In the genomic region with DNA sequence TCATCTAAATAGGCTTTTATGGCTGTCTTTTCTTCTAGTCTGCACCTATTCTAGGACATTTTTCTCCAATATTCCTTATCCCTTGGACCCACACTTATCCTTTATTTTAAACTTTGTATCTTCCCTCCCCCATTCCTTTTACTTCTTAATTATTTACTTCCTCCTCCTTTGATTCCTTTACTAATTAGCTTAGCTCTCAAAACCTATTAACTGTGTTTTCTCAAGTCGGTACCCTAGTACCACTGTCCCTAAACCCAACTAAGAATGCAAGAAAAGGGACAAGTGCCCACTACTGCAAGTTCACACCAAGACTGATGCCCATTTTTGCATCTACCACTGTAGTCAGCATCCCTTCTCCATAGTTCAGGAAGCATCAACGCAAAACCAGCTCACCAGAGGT, we compare ENCODE assay signal across 39 mouse cellular contexts. TPM values are rescaled to one million over a fixed set of nuclear protein-coding genes. Genes with fewer than 3 reads are reported as not detected.
"Had no signal": no experiment of that assay in that cellular context is flagged by ENCODE, and none has a peak within 500 bp of the region (broad histone marks: within the 10 kb centered on the region; RNA-seq: fewer than 3 reads in every experiment).

No protein-coding gene starts in this region.

- DNase-seq: left cerebral cortex, postnatal 4 days; liver; liver, embryonic 13.5 days; liver, postnatal 0 days; lung, adult 18-20 months; lung, adult 2 months; lung, embryonic 14.5 days; lung, postnatal 10 days; lung, postnatal 14 days; lung, postnatal 36 days; lung, postnatal 4 days; midbrain, embryonic 14.5 days had no signal

- H3K27me3 ChIP-seq: limb, embryonic 12.5 days; limb, embryonic 13.5 days; limb, embryonic 15.5 days; liver, embryonic 12.5 days; liver, embryonic 13.5 days; liver, embryonic 15.5 days; lung, embryonic 15.5 days; midbrain, embryonic 12.5 days; midbrain, embryonic 13.5 days; midbrain, embryonic 15.5 days; neural tube, embryonic 12.5 days had no signal

- H3K4me3 ChIP-seq: limb, embryonic 10.5 days; limb, embryonic 12.5 days; limb, embryonic 13.5 days; limb, embryonic 15.5 days; liver, embryonic 12.5 days; liver, embryonic 13.5 days; liver, embryonic 15.5 days; lung, embryonic 15.5 days; megakaryocyte, embryonic 14.5 days; midbrain, embryonic 10.5 days; midbrain, embryonic 12.5 days; midbrain, embryonic 13.5 days; midbrain, embryonic 15.5 days; myocyte; neural tube, embryonic 12.5 days had no signal

- H3K4me1 ChIP-seq: limb, embryonic 10.5 days; limb, embryonic 12.5 days; limb, embryonic 13.5 days; limb, embryonic 15.5 days; liver, embryonic 12.5 days; liver, embryonic 13.5 days; liver, embryonic 15.5 days; lung, embryonic 15.5 days; midbrain, embryonic 15.5 days; neural tube, embryonic 12.5 days had no signal

- H3K9me3 ChIP-seq: limb, embryonic 10.5 days; limb, embryonic 12.5 days; limb, embryonic 13.5 days; limb, embryonic 15.5 days; liver, embryonic 12.5 days; liver, embryonic 13.5 days; liver, embryonic 15.5 days; lung, embryonic 15.5 days; megakaryocyte, embryonic 14.5 days; midbrain, embryonic 10.5 days; midbrain, embryonic 12.5 days; midbrain, embryonic 13.5 days; midbrain, embryonic 15.5 days; neural tube, embryonic 12.5 days had no signal

- H3K9ac ChIP-seq: limb, embryonic 12.5 days; limb, embryonic 13.5 days; limb, embryonic 15.5 days; liver, embryonic 12.5 days; liver, embryonic 13.5 days; liver, embryonic 14.5 days; liver, embryonic 15.5 days; liver, postnatal 0 days; lung, embryonic 14.5 days; lung, embryonic 15.5 days; midbrain, embryonic 12.5 days; midbrain, embryonic 13.5 days; midbrain, embryonic 15.5 days; neural tube, embryonic 12.5 days had no signal

- H3K27ac ChIP-seq: limb, embryonic 10.5 days; limb, embryonic 12.5 days; limb, embryonic 13.5 days; limb, embryonic 15.5 days; liver, embryonic 12.5 days; liver, embryonic 13.5 days; liver, embryonic 14.5 days; liver, embryonic 15.5 days; lung, embryonic 15.5 days; macrophage; midbrain, embryonic 12.5 days; midbrain, embryonic 13.5 days; midbrain, embryonic 15.5 days; neural tube, embryonic 12.5 days had no signal

- H3K36me3 ChIP-seq: limb, embryonic 10.5 days; limb, embryonic 12.5 days; limb, embryonic 13.5 days; limb, embryonic 15.5 days; liver, embryonic 12.5 days; liver, embryonic 13.5 days; liver, embryonic 15.5 days; lung, embryonic 15.5 days; midbrain, embryonic 10.5 days; midbrain, embryonic 12.5 days; midbrain, embryonic 13.5 days; midbrain, embryonic 15.5 days; neural tube, embryonic 12.5 days had no signal

- ATAC-seq: liver, embryonic 12.5 days; liver, postnatal 0 days; lung, postnatal 0 days; midbrain, embryonic 13.5 days; midbrain, embryonic 15.5 days; midbrain, embryonic 16.5 days had no signal

- H3K4me2 ChIP-seq: limb, embryonic 12.5 days; limb, embryonic 13.5 days; limb, embryonic 15.5 days; liver, embryonic 11.5 days; liver, embryonic 12.5 days; liver, embryonic 13.5 days; liver, embryonic 15.5 days; lung, embryonic 14.5 days; lung, embryonic 15.5 days; midbrain, embryonic 11.5 days; midbrain, embryonic 12.5 days; midbrain, embryonic 13.5 days; midbrain, embryonic 15.5 days; neural tube, embryonic 12.5 days had no signal

RNA-seq across cellular contexts. Expression of a gene that starts 9.7 kb away (rescaled TPM):
- polyA plus RNA-seq: limb, embryonic 12.5 days; limb, embryonic 13.5 days; limb, embryonic 14.5 days; liver, embryonic 11.5 days; liver, embryonic 12.5 days; liver, embryonic 13.5 days; liver, embryonic 14.5 days; liver, embryonic 15.5 days; liver, embryonic 16.5 days; lung, embryonic 14.5 days; lung, embryonic 15.5 days; midbrain, embryonic 10.5 days; midbrain, embryonic 13.5 days; midbrain, embryonic 14.5 days; myocyte; neural tube, embryonic 11.5 days; neural tube, embryonic 12.5 days had no signal

RNA-seq across cellular contexts. Expression of a gene that starts 29.2 kb away (rescaled TPM):
- polyA plus RNA-seq: limb, embryonic 10.5 days; limb, embryonic 11.5 days; limb, embryonic 12.5 days; limb, embryonic 13.5 days; lung, embryonic 14.5 days; lung, embryonic 15.5 days; macrophage; midbrain, embryonic 10.5 days; midbrain, embryonic 11.5 days; midbrain, embryonic 12.5 days; midbrain, embryonic 13.5 days; midbrain, embryonic 14.5 days; midbrain, embryonic 15.5 days; midbrain, embryonic 16.5 days; midbrain, postnatal 0 days; neural tube, embryonic 11.5 days; neural tube, embryonic 12.5 days had no signal

RNA-seq across cellular contexts. Expression of a gene that starts 31.5 kb away (rescaled TPM):
- polyA plus RNA-seq: limb, embryonic 10.5 days; limb, embryonic 11.5 days; limb, embryonic 12.5 days; limb, embryonic 13.5 days; limb, embryonic 14.5 days; limb, embryonic 15.5 days; liver, adult 2 months; liver, embryonic 11.5 days; liver, embryonic 12.5 days; liver, embryonic 13.5 days; liver, embryonic 14.5 days; liver, embryonic 15.5 days; liver, embryonic 16.5 days; liver, postnatal 0 days; lung, adult 2 months; lung, embryonic 14.5 days; lung, embryonic 15.5 days; lung, embryonic 16.5 days; lung, postnatal 0 days; macrophage; midbrain, embryonic 10.5 days; midbrain, embryonic 11.5 days; midbrain, embryonic 12.5 days; midbrain, embryonic 13.5 days; midbrain, embryonic 14.5 days; midbrain, embryonic 15.5 days; midbrain, embryonic 16.5 days; midbrain, postnatal 0 days; myocyte; neural tube, embryonic 11.5 days; neural tube, embryonic 12.5 days had no signal

RNA-seq across cellular contexts. Expression of a gene that starts 55.0 kb away (rescaled TPM):
- polyA plus RNA-seq: limb, embryonic 10.5 days; limb, embryonic 11.5 days; limb, embryonic 12.5 days; limb, embryonic 13.5 days; liver, embryonic 11.5 days; liver, embryonic 12.5 days; liver, embryonic 13.5 days; liver, embryonic 14.5 days; liver, embryonic 15.5 days; liver, embryonic 16.5 days; liver, postnatal 0 days; lung, embryonic 14.5 days; lung, embryonic 15.5 days; lung, embryonic 16.5 days; macrophage; midbrain, embryonic 10.5 days; midbrain, embryonic 11.5 days; midbrain, embryonic 12.5 days; midbrain, embryonic 13.5 days; midbrain, embryonic 14.5 days; midbrain, embryonic 15.5 days; midbrain, embryonic 16.5 days; midbrain, postnatal 0 days; myocyte; neural tube, embryonic 11.5 days; neural tube, embryonic 12.5 days had no signal

RNA-seq across cellular contexts. Expression of a gene that starts 55.5 kb away (rescaled TPM):
- polyA plus RNA-seq: limb, embryonic 10.5 days; limb, embryonic 11.5 days; limb, embryonic 12.5 days; limb, embryonic 13.5 days; limb, embryonic 14.5 days; limb, embryonic 15.5 days; liver, adult 2 months; liver, embryonic 11.5 days; liver, embryonic 12.5 days; liver, embryonic 13.5 days; liver, embryonic 14.5 days; liver, embryonic 15.5 days; liver, embryonic 16.5 days; liver, postnatal 0 days; lung, adult 2 months; lung, embryonic 14.5 days; lung, embryonic 15.5 days; lung, embryonic 16.5 days; lung, postnatal 0 days; macrophage; midbrain, embryonic 10.5 days; midbrain, embryonic 11.5 days; midbrain, embryonic 12.5 days; midbrain, embryonic 13.5 days; midbrain, embryonic 14.5 days; midbrain, embryonic 15.5 days; midbrain, embryonic 16.5 days; midbrain, postnatal 0 days; myocyte; neural tube, embryonic 11.5 days; neural tube, embryonic 12.5 days had no signal
